Mouse (Mus musculus) neutrophil, adult 5-6 weeks (primary cell): ENCODE results near the gene Pkd1l1. TPM values are rescaled to one million over a fixed set of nuclear protein-coding genes. Genes with fewer than 3 reads are reported as not detected.

Source experiments
- ATAC-seq: fragments of 151-379, 151-347 bp; 2 replicates; pipeline ENCODE4 v1.8.0; 2017; ENCODE audit warnings: mild to moderate bottlenecking, moderate TSS enrichment; ENCODE audit not compliant: insufficient number of reproducible peaks, poor library complexity, low FRiP score, severe bottlenecking; ENCODE audit errors: extremely low read depth
- total RNA-seq: library from RNA; stranded (forward); fragments of 200-1000 nt; gene quantifications from 2 replicates; pipeline ENCODE4 v1.2.3, GENCODE M21; 2017

Pkd1l1 gene
- total RNA-seq, 1 experiment from 2014 or later = not detected

GRCm38 (mm10) chr11:8781308-8782140, 191.5 kb downstream of the Pkd1l1 start:
- no peak for ATAC-seq

GRCm38 (mm10) chr11:8779427-8779826, 193.6 kb downstream of the Pkd1l1 start:
- ATAC-seq = no peak

Other genes with a start within 250 kb of the Pkd1l1 start
- 9.7 and 11.3 TPM in 2 replicates for gene Hus1, start 37.9 kb upstream of the Pkd1l1 start, total RNA-seq
- 0.23 and 0.37 TPM in 2 replicates for gene Gm11992, start 75.3 kb upstream of the Pkd1l1 start, total RNA-seq
- gene Sun3, start 75.7 kb upstream of the Pkd1l1 start, total RNA-seq = not detected in 2 replicates
- gene Upp1, start 144.8 kb upstream of the Pkd1l1 start, total RNA-seq = 14.4 and 24.2 TPM in 2 replicates
- 1.2 and 1.8 TPM in 2 replicates for gene Abca13, start 218.7 kb upstream of the Pkd1l1 start, total RNA-seq